Mouse (Mus musculus): ENCODE measurements at regions not wholly inside any gene's neighbourhood (a gene's known extent, or its start where the extent isn't known, plus 50 kb on each side); places are given as distances from the start of the nearest gene placed in this dataset.

GRCm38 (mm10) chr11:31732342-31732741, 60.7 kb upstream of the Bod1 start:
- TF ChIP-seq GATA1 (IDR thresholded peaks at IDR 0.05; ENCODE audit: borderline replicate concordance, low read length) = no peak
- TF ChIP-seq FLI1 (IDR thresholded peaks at IDR 0.05; ENCODE audit: low read length) = no peak
